Mouse (Mus musculus): Measurements from ENCODE around the gene Xrcc1. TPM values are rescaled to one million over a fixed set of nuclear protein-coding genes. Genes with fewer than 3 reads are reported as not detected.
"Not testable (repeated sequence)": the region's sequence is repeated elsewhere in the genome, so short reads cannot be mapped to it uniquely, and the experiment has no call there.

The Xrcc1 gene
- polyA plus RNA-seq, 1 experiment from 2014 or later: 70.1 TPM

- WGBS (ENCODE audit: missing documents): 51% methylated on average over 26 of the region's 27 CpGs
- Histone ChIP-seq H3K4me3 (ENCODE audit: inconsistent target) (no peak overlapping the region), H3K36me3 (ENCODE audit: inconsistent target) (no peaks in the 10 kb centered on the region), H3K79me2 (ENCODE audit: inconsistent target) (no peaks in the 10 kb centered on the region), H3K27ac (no peak overlapping the region)
Observed at GRCm38 (mm10) chr7:24612308-24612910, 66.3 kb downstream of the Xrcc1 start.

GRCm38 (mm10) chr7:24614816-24615215 lies 68.7 kb downstream of the Xrcc1 start:
- Histone ChIP-seq H3K36me3 (ENCODE audit: inconsistent target) (peaks cover 8% of the 10 kb centered on the region; the same call in 1 of the 2 replicates), H3K79me2 (ENCODE audit: inconsistent target) (no peaks in the 10 kb centered on the region), H3K4me3 (ENCODE audit: inconsistent target) (no peak overlapping the region), H3K27ac (no peak overlapping the region)
- WGBS (ENCODE audit: missing documents): 84% methylated on average over 11 of the region's 13 CpGs

GRCm38 (mm10) chr7:24617763-24618162 lies 71.7 kb downstream of the Xrcc1 start:
- Histone ChIP-seq H3K4me3 (ENCODE audit: inconsistent target) (no peak overlapping the region), H3K79me2 (ENCODE audit: inconsistent target) (no peaks in the 10 kb centered on the region), H3K27ac (no peak overlapping the region), H3K36me3 (ENCODE audit: inconsistent target) (peaks cover 22% of the 10 kb centered on the region)
- WGBS (ENCODE audit: missing documents): 36% methylated on average over 8 of the region's 8 CpGs

GRCm38 (mm10) chr7:24618374-24618773 lies 72.3 kb downstream of the Xrcc1 start:
- H3K4me3 ChIP-seq (ENCODE audit: inconsistent target); H3K79me2 ChIP-seq (ENCODE audit: inconsistent target); H3K27ac ChIP-seq: not testable (repeated sequence)
- 85% methylated on average over 7 of the region's 8 CpGs for WGBS (ENCODE audit: missing documents)
- peaks cover 27% of the 10 kb centered on the region for H3K36me3 ChIP-seq (ENCODE audit: inconsistent target)

GRCm38 (mm10) chr7:24619671-24620397 lies 73.7 kb downstream of the Xrcc1 start:
- no peak overlapping the region for H3K4me3 ChIP-seq (ENCODE audit: inconsistent target)
- H3K79me2 ChIP-seq (ENCODE audit: inconsistent target): no peaks in the 10 kb centered on the region
- H3K27ac ChIP-seq: no peak overlapping the region
- 93% methylated on average over 12 of the region's 13 CpGs for WGBS (ENCODE audit: missing documents)
- peaks cover 40% of the 10 kb centered on the region for H3K36me3 ChIP-seq (ENCODE audit: inconsistent target)

- Histone ChIP-seq H3K4me3 (ENCODE audit: inconsistent target) (no peak overlapping the region), H3K36me3 (ENCODE audit: inconsistent target) (peaks cover 40% of the 10 kb centered on the region), H3K79me2 (ENCODE audit: inconsistent target) (no peaks in the 10 kb centered on the region), H3K27ac (no peak overlapping the region)
- 89% methylated on average over 3 of the region's 3 CpGs for WGBS (ENCODE audit: missing documents)
Observed at GRCm38 (mm10) chr7:24621193-24621592, 75.1 kb downstream of the Xrcc1 start.

GRCm38 (mm10) chr7:24622967-24623366 lies 76.9 kb downstream of the Xrcc1 start:
- Histone ChIP-seq H3K4me3 (ENCODE audit: inconsistent target) (no peak overlapping the region), H3K36me3 (ENCODE audit: inconsistent target) (peaks cover 40% of the 10 kb centered on the region), H3K27ac (no peak overlapping the region), H3K79me2 (ENCODE audit: inconsistent target) (no peaks in the 10 kb centered on the region)
- WGBS (ENCODE audit: missing documents): 89% methylated on average over 6 of the region's 6 CpGs

Other genes starting within 250 kb of the Xrcc1 start
- gene Zfp61, start 245.1 kb upstream of the Xrcc1 start, polyA plus RNA-seq (2018): 5.6 to 8.2 TPM (median 7.2 TPM) in 3 replicates
- 1.0 to 2.1 TPM (median 1.5 TPM) in 3 replicates for gene Zfp94, start 229.6 kb upstream of the Xrcc1 start, polyA plus RNA-seq (2018)
- not detected in 3 replicates for gene Tescl, start 212.4 kb upstream of the Xrcc1 start, polyA plus RNA-seq (2018)
- gene Lypd5, start 197.1 kb upstream of the Xrcc1 start, polyA plus RNA-seq (2018): not detected in 3 replicates
- gene Kcnn4, start 176.0 kb upstream of the Xrcc1 start, polyA plus RNA-seq (2018): 11.1 to 85.5 TPM (median 12.1 TPM) in 3 replicates
- gene Smg9, start 146.7 kb upstream of the Xrcc1 start, polyA plus RNA-seq (2018): 19.7 to 29.3 TPM (median 20.3 TPM) in 3 replicates
- gene Irgc1, start 94.0 kb upstream of the Xrcc1 start, polyA plus RNA-seq (2018): not detected in 3 replicates
- gene Plaur, start 83.8 kb upstream of the Xrcc1 start, polyA plus RNA-seq (2018): 37.1 to 79.3 TPM (median 71.4 TPM) in 3 replicates
- not detected in 3 replicates for gene Cadm4, start 64.3 kb upstream of the Xrcc1 start, polyA plus RNA-seq (2018)
- 0.60 to 3.0 TPM (median 0.77 TPM) in 3 replicates for gene Zfp428, start 39.3 kb upstream of the Xrcc1 start, polyA plus RNA-seq (2018)
- gene AC161166.1, start 33.8 kb upstream of the Xrcc1 start, polyA plus RNA-seq (2018): not detected in 3 replicates
- 6.1 to 11.9 TPM (median 11.5 TPM) in 3 replicates for gene Irgq, start 15.6 kb upstream of the Xrcc1 start, polyA plus RNA-seq (2018)
- gene Pinlyp, start 171 bp upstream of the Xrcc1 start, polyA plus RNA-seq (2018): not detected in 3 replicates
- 20.8 to 29.7 TPM (median 27.4 TPM) in 3 replicates for gene Ethe1, start 41.3 kb downstream of the Xrcc1 start, polyA plus RNA-seq (2018)
- 0.10 TPM in 1 of 3 replicates, not detected in the others for gene Zfp575, start 41.4 kb downstream of the Xrcc1 start, polyA plus RNA-seq (2018)
- 3.0 to 4.3 TPM (median 4.0 TPM) in 3 replicates for gene Phldb3, start 64.5 kb downstream of the Xrcc1 start, polyA plus RNA-seq (2018)
- gene Lypd3, start 90.3 kb downstream of the Xrcc1 start, polyA plus RNA-seq (2018): not detected in 3 replicates
- not detected in 3 replicates for gene Tex101, start 130.4 kb downstream of the Xrcc1 start, polyA plus RNA-seq (2018)
- not detected in 3 replicates for gene BC049730, start 163.0 kb downstream of the Xrcc1 start, polyA plus RNA-seq (2018)
- not detected in 3 replicates for gene Gm4763, start 180.6 kb downstream of the Xrcc1 start, polyA plus RNA-seq (2018)
- gene Cd177, start 214.0 kb downstream of the Xrcc1 start, polyA plus RNA-seq (2018): 0.22 to 0.49 TPM (median 0.33 TPM) in 3 replicates
- gene Ceacam10, start 230.9 kb downstream of the Xrcc1 start, polyA plus RNA-seq (2018): 0.85 TPM in 1 of 3 replicates, not detected in the others